Mouse (Mus musculus) heart, embryonic 15.5 days (tissue): ENCODE data around the gene Trim15. TPM values are rescaled to one million over a fixed set of nuclear protein-coding genes. Genes with fewer than 3 reads are reported as not detected.

ENCODE experiments used
- ATAC-seq: fragments of 200-750 bp; cut with Nextera tagmentation; replicated peaks from 2 replicates; pipeline ENCODE4 v1.8.0; 2017; ENCODE audit warnings: low read depth, moderate TSS enrichment; ENCODE audit not compliant: insufficient number of reproducible peaks, insufficient read depth, low FRiP score
- H3K27ac ChIP-seq: fragments of 300-500 bp; sonication (generic); 2 replicates; pipeline ENCODE4 v1.5.1; 2015; ENCODE audit warnings: mild to moderate bottlenecking, inconsistent platforms
- H3K27me3 ChIP-seq: fragments of 300-500 bp; sonication (generic); 2 replicates; pipeline ENCODE4 v1.6.1; 2015; ENCODE audit warnings: inconsistent platforms
- H3K36me3 ChIP-seq: fragments of 300-500 bp; sonication (generic); 2 replicates; pipeline ENCODE4 v1.6.1; 2015; ENCODE audit warnings: mild to moderate bottlenecking, inconsistent platforms
- H3K4me1 ChIP-seq: fragments of 300-500 bp; sonication (generic); replicated peaks from 2 replicates; pipeline ENCODE4 v1.6.1; 2015; ENCODE audit warnings: inconsistent platforms
- H3K4me2 ChIP-seq: fragments of 300-500 bp; sonication (generic); 2 replicates; pipeline ENCODE4 v1.6.1; 2015; ENCODE audit warnings: inconsistent platforms, mild to moderate bottlenecking, moderate library complexity
- H3K4me3 ChIP-seq: fragments of 300-500 bp; sonication (generic); 2 replicates; pipeline ENCODE4 v1.5.1; 2015; ENCODE audit warnings: mild to moderate bottlenecking, inconsistent platforms
- H3K9ac ChIP-seq: fragments of 300-500 bp; sonication (generic); 2 replicates; pipeline ENCODE4 v1.6.1; 2015; ENCODE audit warnings: mild to moderate bottlenecking, inconsistent platforms
- H3K9me3 ChIP-seq: fragments of 300-500 bp; sonication (generic); replicated peaks from 2 replicates; pipeline ENCODE4 v1.6.1; 2016; ENCODE audit warnings: inconsistent platforms
- WGBS: fragments of 180-500 bp; shearing (Covaris S2); methylation state at CpG from one replicate; pipeline ENCODE4 v1.1.7; 2015; ENCODE audit warnings: mixed read lengths; 5-methylcytosine and 5-hydroxymethylcytosine counted together
- polyA plus RNA-seq: library from polyadenylated mRNA; unstranded; fragments of >200 nt; fragmentation: Nextera tagmentation; extraction: Ambion mirVana; gene quantifications from 2 replicates; pipeline ENCODE4 v1.2.1, GENCODE M21; 2015

Gene Trim15
- polyA plus RNA-seq, 1 experiment from 2014 or later: 0.06 TPM

DNA sequence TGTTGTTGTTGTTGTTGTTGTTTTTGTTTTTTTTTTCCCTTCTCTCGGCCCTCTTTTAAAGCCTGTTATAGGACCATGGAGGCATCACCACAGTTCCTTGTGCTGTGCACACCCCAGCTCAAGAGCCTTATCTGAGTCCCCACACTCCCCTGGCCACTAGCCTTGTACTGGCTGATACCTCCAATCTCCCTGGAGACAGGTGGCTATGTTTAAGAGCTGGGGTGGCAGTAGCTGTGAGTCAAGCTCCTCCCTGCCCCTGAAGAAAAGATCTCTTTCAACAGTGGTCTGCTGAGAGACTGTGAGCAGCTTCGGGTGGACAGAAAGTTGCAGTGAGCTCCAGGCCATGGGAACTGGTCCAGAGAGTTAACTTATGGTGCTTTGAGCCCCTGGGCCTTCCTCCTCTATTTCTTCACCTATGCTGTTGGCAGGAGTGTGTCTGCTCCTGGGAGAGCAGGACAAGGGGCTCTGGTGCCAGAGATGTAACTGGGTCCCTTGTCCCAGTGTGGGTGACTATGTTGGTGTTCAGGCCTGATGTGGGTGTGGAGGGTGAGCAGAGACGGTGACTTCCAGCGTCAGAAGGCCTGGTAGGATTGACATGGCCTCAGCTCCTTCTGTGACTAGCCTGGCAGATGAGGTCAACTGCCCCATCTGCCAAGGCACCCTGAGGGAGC lies 2.4 kb upstream of the Trim15 start, which contains the start of gene Trim10:
TSS of gene Trim10 (plus strand) at position 291 of the 671 bp plus-strand sequence.
- Histone ChIP-seq H3K4me2 (peak within 1 kb of the TSS; percentile 10), H3K36me3 (no peaks in the 10 kb centered on the region), H3K27me3 (peaks cover 34% of the 10 kb centered on the region), H3K9ac (no peak within 1 kb of the TSS), H3K27ac (no peak within 1 kb of the TSS), H3K4me1 (peaks cover 12% of the 10 kb centered on the region), H3K4me3 (no peak within 1 kb of the TSS), H3K9me3 (no peaks in the 10 kb centered on the region)
- 72% methylated on average over 4 of the region's 4 CpGs for WGBS
- 0 out of 2 replicates have a peak, but pooled peaks have one; percentile 42 for ATAC-seq

DNA sequence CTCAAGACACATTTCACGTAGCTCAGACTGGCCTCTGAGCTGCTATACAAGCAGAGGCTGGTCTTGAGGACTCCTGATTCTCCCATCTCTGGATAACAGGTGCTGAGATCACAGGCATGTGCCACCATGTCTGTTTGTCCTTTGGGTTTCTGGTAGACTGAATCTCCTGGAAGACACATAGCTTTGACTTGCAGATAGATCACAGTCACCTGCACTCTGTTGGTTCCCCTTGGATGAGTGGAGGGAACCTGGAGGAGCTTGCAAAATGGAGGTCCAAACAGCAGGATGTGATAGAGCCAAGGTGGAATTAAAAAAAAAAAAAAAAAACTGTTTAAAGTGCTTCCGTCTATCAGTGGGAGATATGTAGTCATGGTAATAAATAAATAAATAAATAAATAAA lies 1.8 kb upstream of the Trim15 start:
- H3K4me3 ChIP-seq: no peak overlapping the region
- no peaks in the 10 kb centered on the region for H3K9me3 ChIP-seq
- 79% methylated on average over 2 of the region's 2 CpGs for WGBS
- no peaks in the 10 kb centered on the region for H3K36me3 ChIP-seq
- peaks cover 34% of the 10 kb centered on the region for H3K27me3 ChIP-seq
- H3K27ac ChIP-seq: no peak overlapping the region
- no peak overlapping the region for H3K9ac ChIP-seq
- no peak overlapping the region for H3K4me2 ChIP-seq
- no peak for ATAC-seq
- peaks cover 12% of the 10 kb centered on the region for H3K4me1 ChIP-seq

DNA sequence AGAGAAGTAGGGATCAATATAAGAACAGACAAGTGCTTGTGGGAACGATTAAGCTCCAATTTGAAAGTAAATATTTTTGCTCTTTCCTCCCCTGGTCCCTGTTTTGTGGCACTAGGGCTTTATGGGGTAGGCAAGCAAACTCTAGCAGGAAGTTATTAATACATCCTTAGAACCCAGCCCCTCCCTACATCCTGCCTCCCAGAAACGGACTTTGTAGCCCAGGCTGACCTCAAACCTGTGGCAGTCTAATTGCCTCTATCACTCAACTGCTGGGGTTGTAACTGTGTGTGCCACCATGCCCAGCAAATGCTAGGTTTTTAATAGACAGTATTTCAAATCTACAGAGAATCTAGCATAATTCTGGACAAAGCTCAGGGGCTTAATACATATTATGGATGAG lies 5.3 kb downstream of the Trim15 start:
- Histone ChIP-seq H3K27me3 (peaks cover 19% of the 10 kb centered on the region), H3K36me3 (peaks cover 29% of the 10 kb centered on the region), H3K27ac (no peak overlapping the region), H3K9me3 (no peaks in the 10 kb centered on the region), H3K4me2 (no peak overlapping the region), H3K9ac (no peak overlapping the region), H3K4me3 (no peak overlapping the region), H3K4me1 (peaks cover 3% of the 10 kb centered on the region; the same call in 1 of the 2 replicates)
- no peak for ATAC-seq
- WGBS: 49% methylated on average over 2 of the region's 2 CpGs

DNA sequence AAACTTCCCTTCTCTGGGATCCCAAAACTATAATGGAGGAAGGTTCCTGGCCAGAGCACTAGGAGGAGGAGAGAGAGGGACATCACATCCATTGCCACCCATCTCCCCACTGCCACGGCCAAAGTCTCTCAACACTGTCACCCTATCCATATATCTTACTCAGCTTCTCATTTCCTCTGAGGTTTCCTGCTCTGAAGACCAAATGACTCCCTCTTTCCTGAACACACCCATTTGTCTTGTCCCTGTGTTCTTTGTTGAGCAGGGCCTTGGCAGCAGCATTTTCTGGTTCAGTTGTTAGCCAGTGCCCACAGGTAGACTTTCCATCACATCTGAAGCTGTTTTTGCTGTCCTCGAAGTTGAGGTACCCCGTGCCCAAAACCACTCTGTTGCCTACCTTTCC lies 8.8 kb downstream of the Trim15 start:
- H3K27me3 ChIP-seq: no peaks in the 10 kb centered on the region
- ATAC-seq: no peak
- H3K36me3 ChIP-seq: peaks cover 49% of the 10 kb centered on the region
- no peak overlapping the region for H3K9ac ChIP-seq
- no peak overlapping the region for H3K4me3 ChIP-seq
- H3K9me3 ChIP-seq: no peaks in the 10 kb centered on the region
- no peaks in the 10 kb centered on the region for H3K4me1 ChIP-seq
- WGBS: 84% methylated on average over 3 of the region's 3 CpGs
- H3K27ac ChIP-seq: no peak overlapping the region
- no peak overlapping the region for H3K4me2 ChIP-seq

DNA sequence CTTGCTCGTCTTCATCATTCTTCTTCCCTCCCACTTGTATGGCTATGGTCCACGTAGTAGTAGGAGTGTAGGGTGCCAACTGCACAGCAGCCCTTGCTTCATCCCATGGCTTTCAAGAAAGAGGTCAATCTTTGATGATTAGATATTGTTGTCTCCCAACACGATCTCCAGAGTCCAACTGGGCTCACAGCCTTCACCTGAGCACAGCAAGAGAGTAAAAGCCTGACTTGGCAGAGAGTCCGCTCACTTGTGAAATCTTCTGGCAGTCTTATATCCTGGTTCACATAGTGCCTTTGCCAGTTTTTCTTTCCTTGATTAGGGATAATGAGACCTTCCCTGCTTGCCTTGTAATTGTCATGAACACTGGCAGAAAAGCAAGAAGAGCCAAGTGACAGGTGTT lies 10.8 kb downstream of the Trim15 start:
- Histone ChIP-seq H3K36me3 (peaks cover 68% of the 10 kb centered on the region), H3K27ac (no peak overlapping the region)

DNA sequence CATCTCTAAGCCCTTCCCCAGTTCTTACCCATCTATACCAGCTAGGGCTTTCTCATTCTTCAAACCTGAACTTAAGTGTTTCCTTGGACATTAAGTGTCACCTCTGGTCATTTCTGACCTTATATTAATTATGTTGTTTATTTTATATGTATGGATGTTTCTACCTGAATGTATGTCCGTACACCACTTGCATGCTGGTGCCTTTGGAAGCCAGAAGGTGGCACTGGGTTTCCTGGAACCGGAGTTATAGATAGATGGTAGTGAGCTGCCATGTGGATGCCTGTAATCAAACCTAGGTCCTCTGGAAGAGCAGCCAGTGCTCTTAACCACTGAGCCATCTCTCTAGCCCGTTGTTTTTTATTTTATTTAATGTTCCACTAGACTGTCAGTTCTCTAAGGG lies 11.5 kb downstream of the Trim15 start:
- no peak overlapping the region for H3K4me3 ChIP-seq
- H3K36me3 ChIP-seq: peaks cover 73% of the 10 kb centered on the region
- 87% methylated on average over 3 of the region's 3 CpGs for WGBS
- no peak for ATAC-seq
- H3K4me1 ChIP-seq: 0 out of 2 replicates have a peak, but pooled peaks cover 2% of the 10 kb centered on the region
- H3K9ac ChIP-seq: no peak overlapping the region
- no peak overlapping the region for H3K27ac ChIP-seq
- no peaks in the 10 kb centered on the region for H3K9me3 ChIP-seq
- no peaks in the 10 kb centered on the region for H3K27me3 ChIP-seq
- no peak overlapping the region for H3K4me2 ChIP-seq

More for the DNA sequence above, 10.8 kb downstream of the Trim15 start:
- Histone ChIP-seq H3K4me3 (no peak overlapping the region), H3K27me3 (no peaks in the 10 kb centered on the region), H3K4me1 (0 out of 2 replicates have a peak, but pooled peaks cover 2% of the 10 kb centered on the region), H3K9ac (no peak overlapping the region), H3K4me2 (no peak overlapping the region), H3K9me3 (no peaks in the 10 kb centered on the region)
- WGBS: 87% methylated on average over 4 of the region's 4 CpGs
- no peak for ATAC-seq

DNA sequence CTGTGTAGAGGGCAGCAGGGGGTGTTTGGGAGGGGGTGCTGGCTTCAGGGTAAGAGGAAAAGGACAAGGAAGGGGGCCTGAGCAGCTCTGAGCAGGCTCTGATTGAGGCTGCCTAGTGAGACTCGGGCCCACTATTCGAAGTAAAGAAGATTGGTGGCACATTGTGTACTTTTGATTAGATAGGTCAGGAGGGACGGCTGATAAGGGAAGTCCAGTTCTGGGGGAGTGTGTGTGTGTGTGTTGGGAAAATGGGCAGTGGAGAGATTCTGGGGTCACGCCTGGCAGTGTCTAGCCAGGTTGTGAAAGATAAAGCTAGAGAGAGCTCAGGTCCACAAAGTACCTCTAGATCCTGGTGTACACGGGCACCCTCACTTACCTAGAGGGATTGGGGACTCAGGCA lies 15.4 kb downstream of the Trim15 start:
- no peak overlapping the region for H3K9ac ChIP-seq
- H3K4me1 ChIP-seq: 0 out of 2 replicates have a peak, but pooled peaks cover 2% of the 10 kb centered on the region
- no peaks in the 10 kb centered on the region for H3K9me3 ChIP-seq
- no peak for ATAC-seq
- no peak overlapping the region for H3K4me3 ChIP-seq
- no peak overlapping the region for H3K4me2 ChIP-seq
- 42% methylated on average over 5 of the region's 5 CpGs for WGBS
- no peaks in the 10 kb centered on the region for H3K27me3 ChIP-seq
- H3K36me3 ChIP-seq: peaks cover 45% of the 10 kb centered on the region
- no peak overlapping the region for H3K27ac ChIP-seq

DNA sequence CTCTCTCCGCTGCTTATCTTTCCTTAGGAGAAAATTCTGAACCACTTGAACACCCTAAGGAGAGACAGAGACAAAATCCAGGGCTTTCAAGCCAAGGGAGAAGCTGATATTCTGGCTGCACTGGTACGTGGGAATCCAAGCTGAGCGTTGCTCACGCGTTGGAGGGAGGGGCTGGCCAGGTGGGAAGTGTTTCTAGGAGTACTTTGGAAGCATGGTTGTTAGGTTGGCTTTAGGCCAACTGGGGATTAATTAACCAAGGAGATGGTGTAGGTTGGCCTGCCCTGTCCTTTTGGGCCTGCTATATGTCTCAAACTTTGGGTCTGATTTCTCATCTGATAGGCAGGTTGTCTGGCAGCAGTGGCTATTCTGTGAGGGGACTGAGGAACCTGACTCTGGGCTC lies 15.8 kb downstream of the Trim15 start:
- Histone ChIP-seq H3K4me2 (no peak overlapping the region), H3K9ac (no peak overlapping the region), H3K36me3 (peaks cover 40% of the 10 kb centered on the region), H3K4me1 (0 out of 2 replicates have a peak, but pooled peaks cover 2% of the 10 kb centered on the region), H3K9me3 (no peaks in the 10 kb centered on the region), H3K4me3 (no peak overlapping the region), H3K27me3 (no peaks in the 10 kb centered on the region), H3K27ac (no peak overlapping the region)
- ATAC-seq: no peak
- WGBS: 59% methylated on average over 5 of the region's 5 CpGs

DNA sequence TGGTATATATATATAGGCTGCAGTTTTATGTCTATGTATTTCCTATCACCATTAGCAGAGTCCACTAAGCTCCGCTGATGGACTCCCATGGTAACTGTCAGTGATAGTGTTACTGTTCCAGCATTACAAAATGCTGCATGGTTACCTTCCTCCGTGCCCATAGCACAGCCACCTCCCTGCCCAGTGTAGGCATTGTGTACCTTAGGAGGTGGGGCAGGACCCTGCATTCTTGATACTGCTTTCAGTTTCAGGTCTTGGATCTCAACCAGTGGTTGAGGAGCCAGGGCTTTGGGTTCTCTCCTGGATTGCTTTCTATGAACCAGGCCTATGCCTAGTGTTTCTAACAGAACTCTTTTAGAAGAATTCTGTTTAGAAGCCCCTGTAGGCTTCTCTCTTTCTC lies 17.0 kb downstream of the Trim15 start:
- H3K9ac ChIP-seq: no peak overlapping the region
- H3K4me2 ChIP-seq: no peak overlapping the region
- no peaks in the 10 kb centered on the region for H3K9me3 ChIP-seq
- H3K36me3 ChIP-seq: peaks cover 36% of the 10 kb centered on the region
- no peak overlapping the region for H3K4me3 ChIP-seq
- WGBS: 87% methylated on average over 2 of the region's 2 CpGs
- no peak for ATAC-seq
- H3K27ac ChIP-seq: no peak overlapping the region
- peaks cover 6% of the 10 kb centered on the region; the same call in 1 of the 2 replicates for H3K4me1 ChIP-seq
- no peaks in the 10 kb centered on the region for H3K27me3 ChIP-seq

DNA sequence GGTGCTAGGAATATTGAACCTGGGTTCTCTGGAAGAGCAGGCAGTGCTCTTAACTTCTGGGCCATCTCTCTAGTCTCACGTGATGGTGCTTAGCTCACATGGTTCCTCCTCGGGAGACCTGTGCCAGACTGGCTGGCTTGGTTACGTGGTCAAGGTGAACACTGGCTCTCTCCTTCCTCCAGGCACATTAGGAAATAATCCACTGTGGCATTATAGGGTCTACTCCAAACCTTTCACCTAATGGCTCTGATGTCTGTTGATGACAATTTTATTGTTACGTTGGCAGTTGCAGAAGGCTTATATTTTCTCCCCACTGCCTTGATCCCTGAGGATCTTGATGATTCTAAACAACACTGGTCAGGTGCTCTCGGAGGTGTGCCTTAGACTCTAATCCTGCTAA lies 18.1 kb downstream of the Trim15 start:
- Histone ChIP-seq H3K4me2 (no peak overlapping the region), H3K4me3 (no peak overlapping the region), H3K27ac (no peak overlapping the region), H3K36me3 (peaks cover 28% of the 10 kb centered on the region), H3K27me3 (no peaks in the 10 kb centered on the region), H3K4me1 (peaks cover 16% of the 10 kb centered on the region), H3K9me3 (no peaks in the 10 kb centered on the region), H3K9ac (no peak overlapping the region)
- no peak for ATAC-seq
- 72% methylated on average over 5 of the region's 5 CpGs for WGBS

DNA sequence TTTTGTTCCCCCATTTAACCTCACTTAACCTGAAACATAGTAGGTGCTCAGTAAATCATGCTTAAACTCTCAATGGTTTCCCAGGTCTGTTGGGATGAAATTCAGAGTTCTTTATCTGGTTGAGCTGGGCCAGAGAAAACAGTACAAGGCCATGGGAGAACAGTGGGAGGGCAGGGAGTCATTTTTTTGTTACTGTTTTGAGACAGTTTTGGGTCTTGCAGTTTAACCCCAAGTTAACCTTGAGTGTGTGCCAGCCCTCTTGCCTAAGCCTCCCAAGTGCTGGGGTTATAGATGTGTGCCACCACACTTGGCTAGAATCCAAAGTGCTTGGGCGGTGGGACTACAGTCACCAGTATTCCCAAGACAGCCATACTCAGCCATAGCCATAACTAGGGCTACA lies 22.3 kb downstream of the Trim15 start:
- 0 out of 2 replicates have a peak, but pooled peaks have one; percentile 27 for ATAC-seq
- no peak overlapping the region for H3K4me3 ChIP-seq
- no peak overlapping the region for H3K9ac ChIP-seq
- H3K9me3 ChIP-seq: no peaks in the 10 kb centered on the region
- no peaks in the 10 kb centered on the region for H3K27me3 ChIP-seq
- no peaks in the 10 kb centered on the region for H3K36me3 ChIP-seq
- H3K27ac ChIP-seq: no peak overlapping the region
- WGBS: 50% methylated on average over 1 of the region's 1 CpGs
- H3K4me1 ChIP-seq: peaks cover 22% of the 10 kb centered on the region
- no peak overlapping the region for H3K4me2 ChIP-seq

DNA sequence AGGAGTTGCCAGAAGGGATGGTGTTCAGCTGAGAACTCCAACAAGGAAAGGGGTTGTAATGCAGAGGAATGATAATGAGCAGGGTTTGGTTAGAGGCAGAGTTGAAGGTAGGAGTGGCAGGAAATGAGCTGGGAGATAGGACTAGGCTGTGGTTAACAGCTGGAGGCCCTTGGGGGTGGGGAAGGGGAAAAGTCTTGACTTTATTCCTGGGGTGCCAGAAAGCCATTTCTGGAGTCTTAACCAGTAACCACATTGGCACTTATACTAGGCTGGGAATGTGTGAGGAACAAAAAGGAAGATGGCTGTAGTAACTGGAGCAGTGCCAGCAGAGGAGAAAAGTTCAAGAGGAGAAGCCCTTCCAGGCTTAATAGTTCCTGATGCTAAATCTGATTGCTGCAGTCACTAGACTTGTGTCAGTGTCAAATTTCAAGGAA lies 22.7 kb downstream of the Trim15 start:
- Histone ChIP-seq H3K36me3 (0 out of 2 replicates have a peak, but pooled peaks cover 3% of the 10 kb centered on the region), H3K27me3 (no peaks in the 10 kb centered on the region), H3K4me1 (peaks cover 22% of the 10 kb centered on the region), H3K4me3 (no peak overlapping the region), H3K27ac (0 out of 2 replicates have a peak overlapping the region, but pooled peaks have one; percentile 7), H3K9me3 (no peaks in the 10 kb centered on the region), H3K4me2 (no peak overlapping the region), H3K9ac (no peak overlapping the region)
- ATAC-seq: no peak
